Mouse (Mus musculus): ENCODE data around the gene Ctsd.

Ctsd gene

GRCm38 (mm10) chr7:142400112-142400749, 12.4 kb upstream of the Ctsd start:
- CTCF ChIA-PET, result no interaction called here

DNA sequence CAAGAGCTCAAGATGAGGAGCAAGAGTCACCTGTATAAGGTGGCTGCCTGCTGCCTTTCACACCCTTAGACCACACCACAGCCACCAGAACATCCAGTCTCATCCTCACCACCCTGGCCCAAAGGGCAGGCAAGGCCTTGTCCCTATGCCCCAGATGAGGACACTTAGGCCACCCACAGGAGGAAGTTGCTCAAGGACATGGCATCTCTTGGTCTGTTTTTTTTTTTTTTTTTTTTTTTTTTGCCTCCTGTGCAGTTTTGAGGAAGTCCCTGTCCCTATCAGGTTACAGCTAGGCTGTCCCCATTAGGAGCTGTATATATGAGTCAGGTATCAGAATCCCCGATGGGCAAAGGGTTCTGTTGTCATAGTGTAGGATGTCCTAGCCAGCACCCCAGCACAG, 11.4 kb upstream of the Ctsd start:
- CTCF ChIA-PET, result no interaction called here

- CTCF ChIA-PET, result no interaction called here
Measured at GRCm38 (mm10) chr7:142398052-142398451, 10.2 kb upstream of the Ctsd start.

DNA sequence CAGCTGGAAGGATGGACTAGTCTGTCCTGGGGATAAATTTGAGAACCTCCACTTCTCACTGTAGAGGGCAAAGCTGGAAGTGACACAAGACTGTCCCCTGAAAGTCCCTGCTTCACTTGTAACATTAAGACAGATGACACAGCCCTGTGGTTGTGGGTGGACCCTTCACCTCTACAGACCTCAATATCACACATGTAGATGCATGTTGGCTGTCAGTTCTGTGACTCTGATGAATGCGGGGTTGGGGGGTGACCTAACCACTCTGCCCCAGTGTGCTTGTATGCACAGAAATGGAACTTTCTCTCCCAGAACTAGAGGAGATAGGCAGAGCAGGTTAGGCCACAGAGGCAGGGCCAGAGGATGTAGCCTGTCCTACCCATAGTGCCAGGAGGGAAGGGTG, 8.8 kb upstream of the Ctsd start:
- CTCF ChIA-PET, result no interaction called here

DNA sequence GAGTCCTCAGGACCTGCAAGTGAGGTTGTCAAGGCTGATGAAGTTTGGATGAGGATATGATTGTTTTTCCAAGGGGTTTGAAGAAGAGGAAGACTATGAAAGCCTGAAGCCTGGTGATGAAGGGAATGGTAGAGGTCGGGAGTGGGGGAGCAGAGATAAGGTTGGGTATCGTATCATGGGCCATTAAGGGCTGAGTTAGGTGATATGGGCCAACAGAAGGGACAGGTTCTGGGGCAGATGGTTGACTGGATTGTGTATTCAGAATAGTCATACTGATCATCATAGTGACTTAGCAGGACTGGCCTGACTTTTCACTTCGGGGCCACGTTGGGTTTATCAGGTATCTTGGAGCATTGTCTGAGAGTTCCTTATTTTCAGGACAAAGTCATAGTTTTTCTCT, 7.6 kb upstream of the Ctsd start:
- CTCF ChIA-PET, result no interaction called here

DNA sequence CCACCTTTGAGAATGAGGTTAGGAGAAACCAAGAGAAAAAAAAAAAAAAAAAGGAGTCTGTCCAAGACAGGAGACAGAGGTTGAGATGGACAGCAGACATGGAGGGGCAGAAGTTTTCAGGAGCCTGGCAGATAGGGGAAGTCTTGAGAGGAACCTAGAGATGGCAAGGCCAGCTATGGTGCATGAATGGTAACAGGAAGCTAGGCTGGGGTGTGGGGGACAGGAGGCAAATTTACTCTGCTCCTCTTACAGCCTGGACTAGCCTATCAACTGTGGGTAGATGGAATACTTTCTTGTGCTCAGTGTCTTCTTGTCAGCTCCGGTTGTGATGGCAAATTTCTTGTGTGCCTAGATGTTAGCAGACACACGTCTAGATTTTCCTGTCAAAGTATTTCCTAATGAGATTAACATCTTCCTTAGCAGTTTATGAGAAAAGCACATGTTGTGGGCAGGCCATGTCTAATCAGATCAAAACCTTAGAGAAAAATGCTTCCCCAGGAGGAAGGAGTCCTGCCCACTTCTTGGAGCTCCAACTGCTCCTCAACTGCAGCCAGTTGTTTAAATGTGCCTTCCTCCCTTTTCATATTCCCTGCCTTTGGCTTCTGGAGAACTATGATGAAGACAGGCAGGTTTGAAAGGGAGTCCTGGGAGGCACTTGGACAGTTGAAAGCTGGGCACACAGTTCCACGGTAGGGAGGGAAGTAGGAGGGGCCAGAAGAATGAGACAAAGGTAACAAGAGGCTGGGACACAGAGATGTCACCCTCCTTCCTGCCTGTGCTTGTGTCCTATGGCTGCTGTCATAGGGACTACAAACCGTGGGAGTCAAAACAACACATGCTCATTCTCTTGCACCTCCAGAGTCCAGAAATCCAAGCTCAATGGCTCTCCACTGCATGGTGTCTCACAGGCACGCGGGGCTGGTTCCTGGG, 6.7 kb upstream of the Ctsd start:
- CTCF ChIA-PET, result interaction anchor here (0.7 kb wide), 1 partner anchor 143 kb away, joined by 5 read pairs; no protein-coding TSS in a partner anchor

DNA sequence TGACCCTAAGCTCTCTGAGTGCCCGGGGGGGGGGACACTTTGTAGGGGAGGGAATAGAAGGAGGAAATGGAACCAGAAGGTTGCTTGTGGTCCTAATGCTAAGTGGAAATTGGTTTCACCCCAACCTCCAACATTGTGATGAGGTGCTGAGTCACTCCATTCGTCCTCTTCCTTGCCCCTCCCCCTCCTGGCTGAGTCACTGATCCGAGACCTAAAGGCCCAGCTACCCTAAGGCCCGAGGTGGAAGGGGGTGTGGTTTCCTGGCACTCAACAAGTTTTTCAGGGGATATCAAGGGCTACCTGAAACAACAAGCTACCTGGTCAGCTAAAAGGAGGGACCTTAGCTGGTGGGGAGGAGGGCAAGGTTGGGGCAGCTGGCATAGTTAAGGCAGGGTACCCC, 5.4 kb upstream of the Ctsd start:
- CTCF ChIA-PET, result interaction anchor here (0.6 kb wide), 2 partner anchors 30 to 948 kb away, joined by 4 to 8 read pairs; no protein-coding TSS in a partner anchor

DNA sequence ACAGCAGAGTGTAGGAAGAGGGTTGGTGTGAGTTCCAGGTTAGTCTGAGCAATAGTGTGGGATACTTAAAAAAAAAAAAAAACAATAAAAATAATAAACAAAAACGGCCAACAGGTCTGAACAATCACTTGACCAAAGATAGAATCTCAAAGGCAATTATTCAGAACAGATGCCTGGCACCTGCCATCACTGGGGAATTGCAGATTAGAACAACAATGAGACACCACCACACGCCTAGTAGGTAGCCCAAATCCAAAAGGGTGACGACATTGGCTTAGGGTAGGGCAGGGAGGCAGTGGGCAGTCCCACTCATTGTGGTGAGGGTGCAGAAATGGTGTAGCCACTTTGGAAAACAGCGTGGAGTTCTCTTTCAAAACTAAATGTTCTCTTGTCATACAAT, 3.8 kb upstream of the Ctsd start:
- CTCF ChIA-PET, result no interaction called here

DNA sequence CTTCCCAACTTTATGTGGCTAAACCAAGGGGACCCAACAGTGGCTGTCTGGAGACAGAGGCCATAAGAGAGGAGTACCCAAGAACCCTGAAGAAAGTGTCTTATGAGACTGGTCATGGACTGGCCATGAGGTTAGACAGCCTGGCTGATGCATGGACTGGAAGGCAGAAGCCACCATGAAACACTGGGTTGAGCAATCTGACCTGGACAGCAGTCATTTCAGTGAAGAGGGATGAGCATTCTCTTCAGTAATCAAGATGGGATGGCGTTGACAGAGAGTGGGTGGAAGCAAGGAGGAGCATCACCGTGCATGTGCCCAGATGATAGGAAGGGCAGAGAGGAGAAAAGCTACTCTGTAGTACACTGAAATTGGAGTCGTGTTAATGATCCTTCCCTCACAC, 3.3 kb upstream of the Ctsd start:
- CTCF ChIA-PET, result no interaction called here

GRCm38 (mm10) chr7:142389961-142390650, 2.3 kb upstream of the Ctsd start:
- CTCF ChIA-PET, result no interaction called here

GRCm38 (mm10) chr7:142388740-142389139, 902 bp upstream of the Ctsd start:
- CTCF ChIA-PET, result no interaction called here

GRCm38 (mm10) chr7:142388198-142388597, 360 bp upstream of the Ctsd start:
- CTCF ChIA-PET, result no interaction called here

DNA sequence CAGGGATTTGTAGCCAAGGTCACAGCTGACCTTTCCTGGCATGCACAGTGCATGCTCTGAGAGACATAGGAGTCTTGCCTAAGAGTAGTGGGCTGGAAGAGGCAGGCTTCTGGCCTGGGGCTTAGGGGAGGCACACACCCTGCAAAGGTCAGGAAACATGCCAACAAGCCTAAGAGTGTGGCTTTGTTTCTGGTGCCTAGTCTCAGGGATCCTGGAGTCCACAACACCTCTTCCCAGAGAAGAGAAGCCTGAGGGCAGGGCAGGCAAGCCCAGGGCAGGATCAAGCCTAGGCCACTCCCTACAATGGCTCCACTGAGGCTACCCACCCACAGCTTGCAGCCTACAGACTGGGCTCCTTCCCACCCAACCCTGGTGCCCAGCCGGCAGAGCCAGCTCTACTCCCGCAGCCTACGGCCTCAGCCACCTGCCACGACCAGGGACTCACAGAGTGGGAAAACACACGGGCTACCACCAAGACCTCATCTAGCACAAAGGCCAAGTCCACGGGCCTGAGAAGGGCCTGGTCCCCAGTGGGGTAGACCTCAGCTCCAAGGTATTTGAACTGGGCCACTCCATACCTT, 1.1 kb downstream of the Ctsd start:
- CTCF ChIA-PET, result interaction anchor here (0.6 kb wide), 1 partner anchor 103 kb away, joined by 3 read pairs; no protein-coding TSS in a partner anchor

GRCm38 (mm10) chr7:142385742-142386403, 2.0 kb downstream of the Ctsd start:
- CTCF ChIA-PET, result no interaction called here

GRCm38 (mm10) chr7:142384306-142384705, 3.5 kb downstream of the Ctsd start:
- CTCF ChIA-PET, result no interaction called here

- CTCF ChIA-PET, result interaction anchor here (0.6 kb wide), 1 partner anchor 600 kb away, joined by 3 read pairs; no protein-coding TSS in a partner anchor
Measured at GRCm38 (mm10) chr7:142382567-142382966, 5.3 kb downstream of the Ctsd start, which contains the start of gene Gm49369. Gene Gm49369 (minus strand): TSS chr7:142382667.

- CTCF ChIA-PET, result no interaction called here
Measured at GRCm38 (mm10) chr7:142381175-142381574, 6.7 kb downstream of the Ctsd start.

DNA sequence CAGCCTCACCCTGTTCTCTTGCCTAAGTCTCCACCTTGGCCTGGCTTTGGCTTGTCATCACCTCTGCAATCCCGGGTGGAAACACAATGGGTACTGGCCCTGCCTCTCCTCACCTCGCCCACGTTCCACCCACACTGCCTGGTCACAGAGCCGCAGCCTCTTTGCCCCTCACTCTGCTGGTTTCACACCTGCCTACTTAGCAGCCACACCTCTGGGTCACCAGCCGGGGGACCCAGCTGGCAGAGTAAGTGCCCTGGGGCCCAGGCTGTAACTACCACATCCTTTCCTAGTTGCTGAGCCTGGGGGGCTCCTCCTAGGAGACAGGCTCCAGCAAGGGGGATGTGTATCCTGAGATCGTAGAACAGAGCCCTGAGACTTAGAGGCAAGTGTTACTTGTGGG, 8.7 kb downstream of the Ctsd start:
- CTCF ChIA-PET, result no interaction called here

- CTCF ChIA-PET, result no interaction called here
Measured at GRCm38 (mm10) chr7:142377233-142377925, 10.5 kb downstream of the Ctsd start.

GRCm38 (mm10) chr7:142376096-142376495, 11.7 kb downstream of the Ctsd start:
- CTCF ChIA-PET, result no interaction called here

- CTCF ChIA-PET, result no interaction called here
Measured at GRCm38 (mm10) chr7:142375261-142375724, 12.5 kb downstream of the Ctsd start.

Data from spleen, embryonic (tissue).